9 mouse cellular contexts compared by ENCODE assay signal in the genomic region with DNA sequence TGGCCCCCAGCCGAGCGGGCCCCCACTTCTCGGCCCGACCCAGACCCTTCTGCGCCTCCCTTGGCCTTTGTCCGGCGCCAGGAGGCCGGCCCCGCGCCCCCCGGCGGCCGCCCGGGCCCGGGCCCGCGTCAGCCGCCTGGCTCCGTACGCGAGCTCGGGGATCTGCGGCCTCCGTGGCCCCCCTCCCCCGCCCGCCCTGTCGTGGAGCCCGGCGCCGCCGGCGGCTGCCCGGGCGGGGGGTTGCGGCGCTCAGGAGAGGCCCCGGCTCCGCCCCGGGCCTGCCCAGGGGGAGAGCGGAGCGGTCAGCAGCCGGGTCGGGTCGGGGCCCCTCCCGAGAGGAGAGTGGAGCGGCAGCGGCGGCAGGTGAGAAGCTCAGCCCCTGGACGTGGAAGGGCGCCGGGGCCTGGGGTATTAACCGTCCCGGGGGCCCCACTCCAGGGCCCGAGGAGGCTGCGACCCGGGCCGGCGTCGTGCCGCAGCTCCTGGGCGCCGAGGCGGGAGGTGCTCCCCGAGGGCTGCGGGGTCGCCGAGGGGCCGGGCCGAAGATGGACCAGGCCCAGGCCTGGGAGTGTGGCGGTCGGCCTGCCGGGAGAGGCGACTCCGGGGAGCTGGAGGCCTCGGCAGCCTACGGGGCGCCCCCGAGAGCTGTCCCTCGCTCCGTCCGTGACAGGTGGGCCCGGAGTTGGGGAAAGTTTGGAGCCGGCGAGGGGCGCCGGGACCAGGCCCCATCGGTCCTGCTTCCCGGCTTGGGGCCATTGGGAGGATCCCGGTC. TPM values are rescaled to one million over a fixed set of nuclear protein-coding genes. Genes with fewer than 3 reads are reported as not detected.
DNase-seq lines count a peak whose midpoint lies in the region; ATAC-seq and TF ChIP-seq lines count a peak whose summit lies in the region.
"Had no signal": no experiment of that assay in that cellular context is flagged by ENCODE, and none has a peak within 500 bp of the region (broad histone marks: within the 10 kb centered on the region; RNA-seq: fewer than 3 reads in every experiment).

No protein-coding gene starts in this region.

- H3K9ac ChIP-seq in midbrain, embryonic 11.5 days (ENCODE audit: low read length): peak overlapping the region; percentile 98

- peak overlapping the region; percentile 99 for H3K27ac ChIP-seq in limb, embryonic 10.5 days
- H3K27ac ChIP-seq in midbrain, embryonic 11.5 days (ENCODE audit: low read depth, low read length): peak overlapping the region; percentile 81
- H3K27ac ChIP-seq in small intestine, adult 2 months (ENCODE audit: insufficient read depth, low read depth, low read length): peak overlapping the region; percentile 61

- peak; percentile 43 for DNase-seq in R1 (ENCODE audit: low read depth, low spot score)
- DNase-seq in cerebellum, postnatal 25 days: peak; percentile 70 to 73
- peak; percentile 62 for DNase-seq in gastrocnemius, postnatal 10 days
- DNase-seq in induced T-regulatory cell, adult 2 months (ENCODE audit: low read depth): peak; percentile 64
- peak; percentile 76 for DNase-seq in limb, embryonic 10.5 days (ENCODE audit: low spot score)
- DNase-seq in midbrain, embryonic 11.5 days (ENCODE audit: low spot score, missing footprints): peak; percentile 93

- H3K27me3 ChIP-seq in limb, embryonic 10.5 days (ENCODE audit: low read depth, poor library complexity, severe bottlenecking): no peaks in the 10 kb centered on the region
- H3K27me3 ChIP-seq in midbrain, embryonic 11.5 days (ENCODE audit: control insufficient read depth, insufficient read depth, low read length): no peaks in the 10 kb centered on the region
- H3K27me3 ChIP-seq in small intestine, adult 2 months (ENCODE audit: control insufficient read depth, insufficient read depth, low read length): no peaks in the 10 kb centered on the region

- peaks cover 51% of the 10 kb centered on the region for H3K36me3 ChIP-seq in limb, embryonic 10.5 days
- H3K36me3 ChIP-seq in midbrain, embryonic 11.5 days (ENCODE audit: control insufficient read depth, insufficient read depth, low read length): peaks cover 8% of the 10 kb centered on the region
- H3K36me3 ChIP-seq in small intestine, adult 2 months (ENCODE audit: control insufficient read depth, insufficient read depth, low read length): peaks cover 6% of the 10 kb centered on the region; the same call in 1 of the 2 replicates

- TF ChIP-seq CTCF in small intestine, adult 2 months (IDR thresholded peaks at IDR 0.05; ENCODE audit: extremely low read depth, insufficient read length, insufficient replicate concordance, low read depth, low read length): no peak

- ATAC-seq in midbrain, embryonic 11.5 days (ENCODE audit: low FRiP score): peak; percentile 81
- no peak for ATAC-seq in monocyte, adult 5-6 weeks (replicated peaks; ENCODE audit: insufficient number of reproducible peaks, low FRiP score, low TSS enrichment, poor library complexity, severe bottlenecking)

- TF ChIP-seq POLR2A in small intestine, adult 2 months (IDR thresholded peaks at IDR 0.05; ENCODE audit: low read depth, low read length): no peak

- peaks cover 24% of the 10 kb centered on the region for H3K4me1 ChIP-seq in limb, embryonic 10.5 days
- peaks cover 11% of the 10 kb centered on the region for H3K4me1 ChIP-seq in midbrain, embryonic 11.5 days (ENCODE audit: control insufficient read depth, insufficient read depth, low read length)
- no peaks in the 10 kb centered on the region; the same call in 1 of the 2 replicates for H3K4me1 ChIP-seq in small intestine, adult 2 months (ENCODE audit: control insufficient read depth, insufficient read depth, insufficient read length, low read length)

- peak overlapping the region; percentile 64 for H3K4me2 ChIP-seq in midbrain, embryonic 11.5 days

- WGBS in limb, embryonic 10.5 days: under 1% methylated on average over 89 of the region's 89 CpGs
- WGBS in midbrain, embryonic 11.5 days: 1% methylated on average over 73 of the region's 89 CpGs
- under 1% methylated on average over 89 of the region's 89 CpGs for WGBS in small intestine, adult 2 months

- no peaks in the 10 kb centered on the region; the same call in 1 of the 2 replicates for H3K9me3 ChIP-seq in limb, embryonic 10.5 days (replicated peaks)
- no peaks in the 10 kb centered on the region for H3K9me3 ChIP-seq in midbrain, embryonic 11.5 days (ENCODE audit: control insufficient read depth, low read length)

- H3K4me3 ChIP-seq in limb, embryonic 10.5 days: peak overlapping the region; percentile 96
- peak overlapping the region; percentile 94 for H3K4me3 ChIP-seq in midbrain, embryonic 11.5 days (ENCODE audit: low read depth, low read length)
- H3K4me3 ChIP-seq in small intestine, adult 2 months (ENCODE audit: low read depth, low read length): peak overlapping the region; percentile 99

RNA-seq across cellular contexts. Expression of a gene that starts 3.3 kb away (rescaled TPM):
- 10 to 100 TPM; 39.6 to 48.6 TPM for total RNA-seq in gastrocnemius, postnatal 10 days (2021)
- polyA plus RNA-seq in limb, embryonic 10.5 days (2016; fragmentation: Nextera tagmentation; extraction: Ambion mirVana): 21.4 and 23.0 TPM in 2 replicates
- 29.4 and 33.1 TPM in 2 replicates for polyA plus RNA-seq in midbrain, embryonic 11.5 days (2014; fragmentation: Nextera tagmentation; extraction: Ambion mirVana)
- polyA plus RNA-seq in small intestine, adult 2 months (2012; rRNA removed): 1.9 and 5.3 TPM in 2 replicates
- 121 to 139 TPM (median 122 TPM) in 3 replicates for total RNA-seq in monocyte, adult 5-6 weeks (2017)

RNA-seq across cellular contexts. Expression of a gene that starts 35.2 kb away (rescaled TPM):
- total RNA-seq in gastrocnemius, postnatal 10 days (2021): not detected
- polyA plus RNA-seq in limb, embryonic 10.5 days (2016; fragmentation: Nextera tagmentation; extraction: Ambion mirVana): not detected in 2 replicates
- polyA plus RNA-seq in midbrain, embryonic 11.5 days (2014; fragmentation: Nextera tagmentation; extraction: Ambion mirVana): not detected in 2 replicates
- not detected in 2 replicates for polyA plus RNA-seq in small intestine, adult 2 months (2012; rRNA removed)
- total RNA-seq in monocyte, adult 5-6 weeks (2017): not detected in 3 replicates
- total RNA-seq: hematopoietic stem cell, adult 5-6 weeks had no signal

RNA-seq across cellular contexts. Expression of a gene that starts 55.6 kb away (rescaled TPM):
- total RNA-seq in gastrocnemius, postnatal 10 days (2021): 10 to 100 TPM; 11.7 to 12.6 TPM
- polyA plus RNA-seq in limb, embryonic 10.5 days (2016; fragmentation: Nextera tagmentation; extraction: Ambion mirVana): 59.2 and 68.3 TPM in 2 replicates
- polyA plus RNA-seq in midbrain, embryonic 11.5 days (2014; fragmentation: Nextera tagmentation; extraction: Ambion mirVana): 41.4 and 46.9 TPM in 2 replicates
- 3.6 and 4.6 TPM in 2 replicates for polyA plus RNA-seq in small intestine, adult 2 months (2012; rRNA removed)
- total RNA-seq in monocyte, adult 5-6 weeks (2017): 10.0 to 17.4 TPM (median 12.2 TPM) in 3 replicates

Comparison
In these comparisons a context has a peak if more than half of its experiments do, and no peak if none do; other contexts are left out.
1. DNase-seq: peak in every context shown above with its lines; median percentile 93 in midbrain, embryonic 11.5 days; 76 in limb, embryonic 10.5 days; 72 in cerebellum, postnatal 25 days; 64 in induced T-regulatory cell, adult 2 months; 62 in gastrocnemius, postnatal 10 days; 43 in R1.